Mouse (Mus musculus): ENCODE results near the gene Tmem191c.
"Not testable (repeated sequence)": the region's sequence is repeated elsewhere in the genome, so short reads cannot be mapped to it uniquely, and the experiment has no call there.

Gene Tmem191c

DNA sequence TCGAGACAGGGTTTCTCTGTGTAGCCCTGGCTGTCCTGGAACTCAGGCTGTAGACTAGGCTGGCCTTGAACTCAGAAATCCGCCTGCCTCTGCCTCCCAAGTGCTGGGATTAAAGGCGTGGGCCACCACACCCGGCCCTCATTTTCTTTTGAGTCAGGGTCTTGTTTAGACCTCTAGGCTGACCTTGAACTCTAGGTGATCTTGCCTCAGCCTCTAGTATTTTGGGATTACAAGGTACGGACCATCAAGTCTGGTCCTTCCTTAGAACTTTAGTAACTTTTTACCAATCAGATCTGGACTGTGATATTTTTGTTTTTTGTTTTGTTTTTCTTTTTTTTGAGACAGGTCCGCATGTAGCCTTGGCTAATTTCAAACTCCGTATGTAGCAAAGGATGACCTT lies at the start of gene Tmem191c:
Tmem191c (plus strand) TSS at position 357 of the 400 bp plus-strand sequence.
- DNase-seq = no peak

DNA sequence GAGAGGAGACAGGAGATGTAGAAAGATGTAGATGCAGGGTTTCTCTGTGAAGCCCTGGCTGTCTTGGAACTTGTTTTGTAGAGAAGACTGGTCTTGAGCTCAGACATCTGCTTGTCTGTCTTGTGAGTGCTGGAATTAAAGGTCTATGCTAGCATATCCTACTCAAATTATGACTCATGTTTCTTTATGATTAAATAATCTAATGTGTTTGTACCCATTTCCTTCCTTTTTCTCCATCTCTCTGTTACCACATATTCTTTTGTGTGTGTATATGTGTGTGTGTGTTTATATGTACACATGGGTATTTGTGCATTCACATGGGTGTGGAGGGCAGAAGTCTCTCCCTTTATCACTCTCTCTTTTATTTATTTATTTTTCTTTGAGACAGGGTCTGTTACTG lies 49.4 kb upstream of the Tmem191c start:
- DNase-seq = no peak

DNA sequence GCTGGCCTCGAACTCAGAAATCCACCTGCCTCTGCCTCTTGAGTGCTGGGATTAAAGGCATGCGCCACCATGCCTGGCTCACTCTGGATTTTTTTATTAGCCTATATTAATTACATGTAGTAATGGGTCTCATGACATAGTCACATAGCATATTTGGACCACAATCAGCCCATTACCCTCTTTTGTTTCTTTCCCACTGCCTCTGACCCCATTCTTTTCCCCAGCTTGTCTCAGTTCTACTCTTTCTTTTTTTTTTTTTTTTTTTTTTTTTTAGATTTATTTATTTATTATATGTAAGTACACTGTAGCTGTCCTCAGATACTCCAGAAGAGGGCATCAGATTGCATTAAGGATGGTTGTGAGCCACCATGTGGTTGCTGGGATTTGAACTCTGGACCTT lies 44.4 kb upstream of the Tmem191c start:
- DNase-seq = not testable (repeated sequence)

DNA sequence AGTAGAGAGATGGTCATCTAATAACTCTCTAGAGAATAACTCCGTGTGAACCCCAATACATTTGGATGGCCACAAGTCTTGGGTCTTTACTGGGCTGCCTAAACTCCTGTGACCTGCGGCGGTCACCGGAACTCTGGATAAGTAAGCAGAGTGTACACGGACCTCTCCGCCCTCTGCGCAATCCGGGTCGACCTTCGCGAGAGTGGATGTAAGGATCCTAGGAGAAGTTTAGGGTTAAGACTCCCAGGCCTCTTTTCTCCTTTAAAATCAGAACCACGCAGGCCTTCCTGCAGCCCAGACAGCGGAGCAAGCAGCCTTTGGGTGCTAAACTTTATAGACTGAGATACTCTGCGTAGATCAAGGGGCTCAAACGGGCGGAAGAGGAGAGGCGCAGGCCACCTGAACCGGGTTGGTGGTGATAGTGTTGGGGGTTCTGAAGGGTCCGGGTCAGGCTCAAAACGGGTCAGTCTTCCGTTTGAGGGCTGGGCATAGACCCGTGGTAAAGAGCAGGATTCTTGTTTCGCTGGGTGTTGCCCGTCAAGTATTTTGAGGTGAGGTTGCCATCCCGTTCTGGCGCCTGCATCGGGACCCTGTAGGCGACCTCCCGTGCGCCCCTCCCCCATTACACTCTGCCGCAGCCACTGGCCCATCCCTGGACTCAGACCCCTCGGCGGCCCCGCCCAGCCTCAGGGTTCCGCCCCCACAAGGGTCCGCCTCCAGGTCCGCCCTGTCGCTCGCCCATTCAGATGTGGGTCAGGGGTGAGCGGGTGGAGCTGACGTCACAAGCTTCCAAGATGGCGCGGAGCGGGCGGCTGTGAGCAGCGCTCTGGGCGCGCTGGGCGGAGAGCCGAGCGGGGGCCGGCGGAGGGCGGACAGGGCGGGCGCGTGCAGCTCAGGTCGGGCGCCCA lies 42.8 kb upstream of the Tmem191c start, which contains the start of gene Hic2:
Hic2 (plus strand) TSS at position 779 of the 908 bp plus-strand sequence.
- DNase-seq = peak; percentile 93

DNA sequence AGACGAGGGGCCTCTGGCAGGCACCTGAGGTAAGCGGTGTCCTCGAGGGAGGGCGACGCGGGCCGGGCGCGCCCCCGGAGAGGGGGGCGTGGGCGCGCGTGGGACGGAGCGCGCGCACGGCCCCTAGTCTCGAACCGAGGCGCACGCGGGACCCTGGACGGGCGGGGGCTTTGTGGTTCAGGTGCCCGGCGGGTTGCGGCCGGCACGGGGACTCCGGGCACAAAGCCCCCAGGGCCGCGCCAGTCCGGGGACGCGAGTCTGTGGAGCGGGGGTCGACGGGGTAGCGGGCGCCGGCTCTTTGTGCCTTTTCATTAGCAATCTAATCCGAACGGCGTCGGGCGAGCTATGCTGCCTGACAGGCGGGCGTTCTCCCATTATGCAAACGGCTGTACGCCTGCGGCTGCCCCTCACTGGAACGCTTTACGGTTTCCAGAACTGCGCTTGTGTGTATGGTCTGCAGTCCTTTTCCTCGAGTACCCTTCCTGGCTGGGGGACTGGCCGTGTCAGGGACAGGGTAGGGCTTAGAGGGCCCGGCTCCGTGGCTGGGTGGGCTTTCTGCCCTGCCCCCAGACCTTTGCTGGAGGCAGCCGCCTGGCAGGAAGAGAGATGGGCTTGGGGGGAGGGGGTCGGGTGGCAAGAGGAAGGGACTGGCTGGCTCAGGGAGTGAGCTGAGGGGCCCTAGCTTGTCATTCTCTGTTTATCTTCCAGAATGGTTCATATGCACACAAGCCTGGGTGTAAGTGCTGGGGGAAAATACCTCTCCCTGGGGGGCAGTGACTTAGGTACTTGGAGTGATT lies 42.0 kb upstream of the Tmem191c start:
- DNase-seq = peak; percentile 74

DNA sequence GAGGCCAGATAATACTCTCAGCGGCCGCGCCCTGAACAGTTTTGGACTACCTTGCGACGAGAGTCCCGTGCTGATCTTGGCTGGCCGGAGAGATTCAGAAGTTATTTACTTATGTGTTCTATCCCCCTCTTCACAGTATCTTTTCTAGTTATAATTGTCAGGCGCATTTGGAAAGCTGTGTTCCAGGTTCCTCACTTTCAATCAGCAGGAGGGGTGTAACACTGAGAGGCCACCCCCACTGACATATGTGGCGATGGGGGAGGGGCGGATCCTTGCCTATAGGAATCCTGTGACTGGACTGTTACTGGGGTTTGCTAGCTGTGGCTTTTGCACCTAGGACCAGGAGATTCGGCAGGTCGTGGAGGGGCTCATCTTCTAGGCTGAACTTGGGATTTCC lies 41.4 kb upstream of the Tmem191c start:
- DNase-seq = peak; percentile 53

DNA sequence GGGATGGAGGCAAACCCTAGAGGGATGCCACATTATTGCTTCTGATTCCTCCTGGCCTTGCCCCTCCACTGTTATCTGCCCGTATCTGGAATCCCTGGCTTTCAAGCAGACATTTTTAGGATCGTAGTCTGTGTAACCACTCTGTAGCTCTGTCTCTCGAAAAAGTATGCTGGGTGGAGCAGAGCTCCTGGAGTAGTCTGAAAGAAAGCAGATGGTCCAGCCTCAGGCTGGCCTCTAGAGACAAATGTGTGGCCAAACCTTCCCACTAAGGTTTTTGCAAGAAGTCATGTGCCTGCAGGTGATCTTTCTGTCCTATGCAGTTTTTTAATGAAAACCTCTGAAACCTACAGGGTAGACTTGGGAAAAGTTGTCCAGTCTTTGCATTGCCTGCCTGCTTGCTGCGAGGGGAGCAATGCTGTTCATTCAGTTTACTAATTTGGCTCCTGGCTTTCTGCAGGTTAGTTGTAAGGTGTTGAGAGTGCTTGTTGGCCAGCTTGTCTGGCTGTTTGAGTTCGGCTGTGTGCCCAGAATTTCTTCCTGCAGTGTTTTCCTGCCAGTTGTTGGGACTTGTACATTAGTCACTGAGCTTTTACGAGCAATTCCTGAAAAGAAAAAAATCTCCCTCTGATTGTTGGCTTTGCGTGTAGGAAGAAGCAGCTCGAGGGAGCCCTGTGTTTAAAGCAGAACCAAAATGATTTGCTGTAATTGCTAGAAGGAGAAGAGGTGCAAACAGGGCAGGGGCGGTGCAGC lies 40.8 kb upstream of the Tmem191c start:
- DNase-seq = no peak

DNA sequence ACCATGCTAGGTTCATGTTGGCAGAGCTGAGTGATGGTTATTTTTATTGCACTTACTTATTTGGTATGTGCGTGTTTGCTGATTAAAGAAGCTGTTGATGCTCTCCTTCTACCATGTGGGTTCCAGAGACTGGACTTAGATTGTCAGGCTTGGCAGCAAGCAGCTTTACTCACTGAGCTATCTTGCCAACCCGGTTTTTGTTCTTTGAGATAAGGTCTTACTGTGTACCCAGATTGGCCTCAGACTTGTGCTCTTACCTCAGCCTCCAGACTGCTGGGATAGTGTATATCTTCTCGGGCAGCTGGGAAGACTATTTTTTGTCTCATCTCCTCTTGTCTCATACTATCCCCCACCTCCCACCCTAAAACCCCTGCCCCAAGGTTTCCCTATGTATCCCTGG lies 38.2 kb upstream of the Tmem191c start:
- DNase-seq = no peak

DNA sequence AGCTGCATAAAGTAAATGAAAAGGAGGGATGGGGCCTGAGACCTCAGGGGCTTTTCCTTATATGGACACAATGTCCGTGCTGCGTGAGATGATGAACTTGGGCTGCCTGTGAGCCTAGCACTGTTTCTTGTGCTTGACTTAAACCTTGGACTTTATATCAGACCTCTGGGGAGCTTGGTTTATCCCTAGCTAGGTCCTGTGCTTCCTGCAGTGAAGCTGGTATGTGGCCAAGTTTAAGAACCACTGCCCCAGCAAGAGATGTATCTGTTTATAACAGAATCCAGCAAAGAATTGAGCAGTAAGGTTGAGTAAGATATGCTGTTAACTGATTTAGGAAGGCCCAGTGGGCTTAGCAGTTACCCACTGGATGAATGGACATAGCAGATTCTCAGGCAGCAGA lies 36.5 kb upstream of the Tmem191c start:
- no peak for DNase-seq

DNA sequence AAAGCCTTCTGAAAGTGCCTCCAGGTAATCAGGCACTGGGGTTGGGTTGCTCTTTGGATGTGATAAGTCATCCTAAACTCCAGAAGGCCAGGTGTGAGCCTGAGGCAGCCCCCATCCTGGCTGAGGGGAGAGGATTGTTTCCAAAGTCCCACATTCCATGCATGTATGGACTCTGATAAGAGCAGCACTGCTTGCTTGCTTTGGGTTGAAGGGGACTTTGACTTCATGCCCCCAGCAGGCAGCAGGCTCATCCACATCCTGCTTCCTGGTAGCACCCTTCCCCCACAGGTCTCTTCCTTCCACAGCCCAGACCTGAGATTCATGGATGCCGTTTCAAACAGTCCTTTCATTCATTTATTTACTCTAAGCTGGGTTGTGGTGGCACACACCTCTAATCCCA lies 32.1 kb upstream of the Tmem191c start:
- DNase-seq = no peak

DNA sequence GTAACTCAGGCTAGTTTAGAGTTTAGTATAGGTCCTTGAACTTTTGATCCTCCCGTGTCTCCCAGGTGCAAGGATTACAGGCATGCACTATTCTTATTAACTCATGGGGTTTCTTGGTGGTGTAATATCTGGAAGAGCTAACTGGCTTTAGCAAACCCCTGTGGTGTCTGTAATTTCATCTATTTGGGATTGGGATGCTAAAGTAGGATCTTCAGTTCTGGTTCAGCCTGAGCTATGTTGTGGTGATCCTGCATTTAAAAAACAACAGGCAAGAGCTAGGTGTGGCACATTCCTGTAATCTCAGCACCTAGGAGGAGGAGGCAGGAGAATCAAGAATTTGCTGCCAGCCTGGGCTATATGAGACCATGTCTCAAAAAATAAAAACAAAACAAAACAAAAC lies 30.9 kb upstream of the Tmem191c start:
- DNase-seq = no peak

DNA sequence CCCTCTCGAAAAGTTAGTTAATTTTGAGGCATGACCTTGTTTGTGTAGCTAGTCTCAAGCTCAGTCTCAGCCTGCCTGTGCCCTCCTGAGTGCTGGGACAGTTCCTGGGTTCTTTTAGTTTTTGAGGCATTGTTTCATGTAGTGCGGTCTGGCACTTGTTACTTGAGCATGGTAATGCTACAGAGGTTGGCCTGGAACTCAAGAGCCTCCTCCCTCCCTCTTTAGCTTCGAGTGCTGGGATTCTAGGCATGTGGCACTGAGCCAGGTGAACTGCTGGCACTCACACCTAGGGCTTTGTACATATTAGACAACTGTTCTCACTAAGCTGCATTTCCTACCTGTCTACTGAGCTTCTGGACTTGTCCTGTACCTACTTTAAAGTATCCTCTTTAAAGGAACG lies 28.1 kb upstream of the Tmem191c start:
- no peak for DNase-seq

DNA sequence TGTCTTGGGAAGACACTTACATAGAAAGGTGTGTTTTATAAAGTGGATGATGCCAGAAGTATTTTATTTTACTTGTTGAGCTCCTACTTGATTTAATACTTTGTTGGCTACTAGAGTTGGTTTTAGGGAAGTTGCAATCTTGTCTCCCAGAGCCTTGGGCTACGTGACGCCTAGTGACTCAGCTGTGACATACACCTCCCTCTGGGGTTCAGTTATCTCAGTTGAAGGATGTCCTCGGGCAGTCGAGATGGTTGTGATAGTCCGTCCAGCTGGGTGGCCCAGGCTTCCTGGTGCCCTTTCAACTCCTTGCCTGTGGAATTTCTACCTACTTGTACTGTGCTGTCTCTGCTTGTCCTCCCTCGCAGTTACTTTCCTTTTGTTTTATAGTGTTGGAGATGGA lies 26.7 kb upstream of the Tmem191c start:
- DNase-seq = no peak

DNA sequence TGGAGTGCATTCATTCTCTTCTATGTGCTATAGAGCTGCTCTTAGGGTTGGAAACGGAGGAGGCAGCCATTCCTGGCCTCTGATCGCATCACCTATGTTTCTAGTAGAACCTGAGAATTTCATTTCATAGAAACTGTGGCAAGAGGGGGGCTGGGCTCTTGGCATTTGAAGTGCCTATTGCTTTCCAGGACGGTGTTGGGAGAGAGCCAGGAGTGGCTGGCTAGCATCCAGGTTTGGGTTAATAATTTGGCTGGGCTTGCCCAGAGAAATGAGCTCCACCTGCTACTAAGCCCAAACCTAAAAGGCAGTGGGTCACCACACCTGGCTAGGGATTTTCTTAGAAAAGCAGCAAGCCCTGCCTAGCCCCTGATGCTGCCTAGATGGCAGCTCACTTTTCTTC lies 24.3 kb upstream of the Tmem191c start:
- DNase-seq = no peak

DNA sequence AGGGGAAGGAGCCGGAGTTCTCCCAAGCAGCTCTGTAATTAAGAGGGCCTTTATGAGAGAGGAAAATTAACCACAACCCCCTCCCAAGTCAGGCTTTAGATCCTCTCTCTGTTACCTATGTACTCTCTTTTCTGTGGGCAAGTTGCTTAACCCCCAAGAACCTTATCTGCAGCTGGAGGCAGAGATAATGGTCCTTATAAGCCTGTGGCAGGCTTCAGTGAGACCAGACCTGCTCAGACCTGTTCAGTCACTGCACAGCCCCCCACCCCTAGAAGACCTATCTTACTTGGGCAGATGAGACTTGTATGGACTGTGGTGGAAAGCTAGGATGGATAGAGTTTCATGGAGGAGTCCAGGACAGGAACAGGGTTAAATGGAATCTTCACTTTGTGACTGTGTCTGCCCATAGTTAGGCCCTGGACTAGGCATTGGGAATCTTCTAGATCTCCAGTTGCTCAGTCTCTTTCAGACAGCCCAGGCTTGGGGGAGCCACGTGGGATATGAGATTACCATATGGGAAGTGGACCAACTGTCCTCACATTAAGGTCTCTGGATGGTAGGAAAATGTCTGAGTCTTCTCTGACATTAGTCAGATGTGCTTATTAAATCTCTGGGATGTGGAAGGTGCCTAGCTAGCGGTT lies 23.7 kb upstream of the Tmem191c start:
- DNase-seq = no peak

DNA sequence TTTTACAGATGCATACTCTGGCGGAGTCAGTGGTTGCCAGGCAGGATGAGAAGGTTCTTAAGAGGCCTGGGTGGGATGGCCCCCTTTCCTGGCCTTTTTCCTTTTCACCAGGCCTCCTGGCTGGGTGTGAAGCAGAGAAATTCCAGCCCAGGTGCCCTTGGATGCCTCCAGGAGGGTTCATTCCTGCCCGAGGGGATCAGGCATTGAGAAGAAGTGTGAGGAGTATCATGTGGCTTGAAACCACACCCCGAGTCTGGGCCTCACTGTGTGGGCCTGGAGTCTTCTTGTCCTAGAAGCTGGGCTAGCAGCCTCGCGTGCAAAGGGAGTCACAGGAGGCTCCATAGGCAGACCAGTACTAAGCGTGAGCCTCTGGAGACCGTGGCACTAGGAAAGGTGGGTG lies 23.0 kb upstream of the Tmem191c start:
- no peak for DNase-seq

DNA sequence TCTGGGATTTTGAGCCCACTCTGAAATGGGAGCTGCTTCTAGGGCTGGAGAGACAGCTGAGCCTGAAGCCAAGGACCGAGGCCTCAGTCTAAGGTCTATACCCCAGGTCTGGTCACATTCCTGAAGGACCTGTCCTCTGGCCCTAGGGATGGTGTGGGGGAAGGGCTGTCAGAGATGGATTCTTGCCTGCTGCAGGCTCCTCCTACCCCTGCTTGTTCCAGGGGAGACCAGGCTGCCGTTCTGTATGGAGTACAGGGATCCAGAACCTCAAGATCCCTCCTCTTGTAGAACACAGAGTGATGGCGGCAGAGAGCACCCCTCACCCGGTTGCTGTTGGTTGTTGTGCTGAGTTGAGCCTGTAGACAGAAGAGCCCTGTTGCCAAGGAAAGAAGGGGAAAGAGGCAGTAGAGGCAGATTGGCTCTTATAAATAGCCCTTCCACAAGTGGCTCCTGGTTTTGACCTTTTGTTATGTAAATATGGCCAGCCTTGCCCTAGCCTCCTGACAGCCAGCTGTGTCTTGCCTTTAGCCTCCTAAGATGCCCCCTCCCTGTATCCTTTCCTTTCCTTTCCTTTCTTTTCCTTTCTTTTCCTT lies 21.8 kb upstream of the Tmem191c start:
- no peak for DNase-seq

DNA sequence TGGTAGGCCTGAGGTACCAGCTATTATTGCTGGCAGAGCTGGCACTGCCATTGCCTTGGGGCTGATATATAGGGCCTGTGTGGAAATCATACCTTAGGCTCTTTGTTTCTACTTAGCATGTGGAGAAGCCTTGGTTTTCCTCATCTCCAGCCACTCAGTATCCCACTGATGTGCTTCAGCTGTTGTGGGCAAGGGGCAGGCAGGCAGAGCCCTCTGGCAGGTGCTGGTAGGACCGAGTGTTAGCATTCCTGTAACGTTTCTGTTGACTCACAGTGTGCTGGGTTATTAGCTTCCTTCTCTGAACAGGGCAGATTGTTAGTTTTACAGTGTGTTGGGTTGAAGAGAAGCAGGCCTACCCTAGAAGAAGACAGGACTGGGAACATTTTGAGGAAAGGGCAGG lies 20.6 kb upstream of the Tmem191c start:
- no peak for DNase-seq

DNA sequence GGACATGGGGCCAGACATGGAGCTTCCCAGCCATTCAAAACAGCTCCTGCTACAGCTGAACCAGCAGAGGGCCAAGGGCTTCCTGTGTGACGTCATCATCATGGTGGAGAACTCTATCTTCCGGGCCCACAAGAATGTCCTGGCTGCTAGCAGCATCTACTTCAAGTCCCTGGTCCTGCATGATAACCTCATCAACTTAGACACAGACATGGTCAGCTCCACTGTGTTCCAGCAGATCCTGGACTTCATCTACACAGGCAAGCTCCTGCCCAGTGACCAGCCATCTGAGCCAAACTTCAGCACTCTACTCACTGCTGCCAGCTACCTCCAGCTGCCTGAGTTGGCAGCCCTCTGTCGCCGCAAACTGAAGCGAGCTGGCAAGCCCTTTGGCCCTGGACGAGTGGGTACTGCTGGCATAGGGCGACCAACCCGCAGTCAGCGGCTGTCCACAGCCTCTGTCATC lies 18.5 kb upstream of the Tmem191c start:
- no peak for DNase-seq

DNA sequence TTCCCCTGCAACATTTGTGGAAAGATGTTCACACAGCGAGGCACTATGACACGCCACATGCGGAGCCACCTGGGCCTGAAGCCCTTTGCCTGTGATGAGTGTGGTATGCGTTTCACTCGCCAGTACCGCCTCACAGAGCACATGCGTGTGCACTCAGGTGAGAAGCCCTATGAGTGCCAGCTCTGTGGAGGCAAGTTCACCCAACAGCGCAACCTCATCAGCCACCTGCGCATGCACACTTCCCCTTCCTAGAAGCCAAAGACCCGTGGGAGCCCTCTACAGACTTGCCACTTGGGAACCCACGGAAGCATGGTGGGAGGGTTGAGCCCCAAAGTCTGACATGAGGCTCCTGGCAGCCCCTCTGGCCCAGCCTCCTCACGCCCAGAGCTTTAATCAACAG lies 17.0 kb upstream of the Tmem191c start:
- no peak for DNase-seq

DNA sequence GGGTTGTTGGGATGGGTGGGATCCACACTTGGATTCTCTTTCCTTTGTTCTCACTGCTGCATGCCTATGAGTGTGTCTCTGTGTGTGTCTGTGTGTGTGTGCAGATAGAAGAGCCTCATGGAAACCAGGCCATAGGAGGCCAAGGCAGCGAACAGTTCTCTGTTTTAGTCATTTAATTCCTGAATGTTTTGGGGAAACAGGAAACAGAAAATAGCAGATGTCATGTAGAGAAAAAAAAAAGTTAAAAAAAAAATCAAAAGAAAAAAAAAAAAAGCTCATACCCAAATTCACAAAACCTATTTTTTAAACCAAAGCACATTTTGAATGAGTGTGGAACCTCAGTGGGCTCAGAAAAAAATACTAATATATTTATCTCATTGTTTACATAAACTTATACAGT lies 14.5 kb upstream of the Tmem191c start:
- DNase-seq = no peak

DNA sequence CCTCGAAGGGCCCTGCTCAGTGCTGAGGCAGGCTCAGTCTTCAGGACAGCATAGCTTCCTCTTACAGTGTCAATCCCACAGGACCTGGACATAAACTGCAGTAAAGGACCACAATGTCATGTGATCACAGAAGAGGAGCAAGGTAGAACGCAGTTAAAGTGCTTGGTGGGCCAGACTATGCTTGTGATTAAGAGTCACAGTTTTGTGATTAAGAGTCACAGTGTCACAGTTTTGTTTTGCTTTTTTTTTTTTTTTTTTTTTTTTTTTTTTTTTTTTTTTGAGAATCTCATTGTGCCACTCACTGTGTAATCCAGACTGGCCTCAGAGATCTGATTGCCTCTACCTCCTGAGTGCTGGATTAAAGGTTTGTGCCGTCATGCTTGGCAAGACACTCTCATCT lies 9.8 kb upstream of the Tmem191c start:
- DNase-seq = no peak
